Mouse (Mus musculus): Measurements from ENCODE around the gene Cdh3. TPM values are rescaled to one million over a fixed set of nuclear protein-coding genes. Genes with fewer than 3 reads are reported as not detected.

Gene Cdh3
- polyA plus RNA-seq, 1 experiment from 2014 or later, result 39.9 TPM

GRCm38 (mm10) chr8:106545149-106545548, 34.5 kb downstream of the Cdh3 start:
- WGBS, result 84% methylated on average over 2 of the region's 2 CpGs
- Histone ChIP-seq H3K4me2 (no peak overlapping the region), H3K9me3 (replicated peaks) (no peaks in the 10 kb centered on the region), H3K27me3 (replicated peaks) (no peaks in the 10 kb centered on the region), H3K36me3 (peaks cover 80% of the 10 kb centered on the region), H3K4me1 (replicated peaks) (no peaks in the 10 kb centered on the region), H3K27ac (ENCODE audit: poor library complexity, severe bottlenecking) (no peak overlapping the region), H3K4me3 (no peak overlapping the region), H3K9ac (no peak overlapping the region)
- ATAC-seq (ENCODE audit: insufficient number of reproducible peaks, low FRiP score), result no peak

GRCm38 (mm10) chr8:106546746-106547145, 36.1 kb downstream of the Cdh3 start:
- no peak overlapping the region for H3K4me3 ChIP-seq
- no peak overlapping the region for H3K9ac ChIP-seq
- peaks cover 76% of the 10 kb centered on the region for H3K36me3 ChIP-seq
- H3K27ac ChIP-seq (ENCODE audit: poor library complexity, severe bottlenecking), result no peak overlapping the region
- WGBS, result 87% methylated on average over 7 of the region's 7 CpGs
- H3K4me2 ChIP-seq, result no peak overlapping the region
- H3K27me3 ChIP-seq (replicated peaks), result no peaks in the 10 kb centered on the region
- no peaks in the 10 kb centered on the region for H3K4me1 ChIP-seq (replicated peaks)
- no peaks in the 10 kb centered on the region for H3K9me3 ChIP-seq (replicated peaks)
- ATAC-seq (ENCODE audit: insufficient number of reproducible peaks, low FRiP score), result no peak

- Histone ChIP-seq H3K27me3 (replicated peaks) (no peaks in the 10 kb centered on the region), H3K4me1 (replicated peaks) (no peaks in the 10 kb centered on the region), H3K9me3 (replicated peaks) (no peaks in the 10 kb centered on the region), H3K4me3 (no peak overlapping the region), H3K4me2 (no peak overlapping the region), H3K9ac (no peak overlapping the region), H3K27ac (ENCODE audit: poor library complexity, severe bottlenecking) (no peak overlapping the region), H3K36me3 (peaks cover 79% of the 10 kb centered on the region)
- ATAC-seq (ENCODE audit: insufficient number of reproducible peaks, low FRiP score), result no peak
- WGBS, result 83% methylated on average over 10 of the region's 10 CpGs
Measured at GRCm38 (mm10) chr8:106548366-106548936, 37.8 kb downstream of the Cdh3 start.

GRCm38 (mm10) chr8:106550906-106551305, 40.2 kb downstream of the Cdh3 start:
- Histone ChIP-seq H3K4me3 (no peak overlapping the region), H3K36me3 (peaks cover 77% of the 10 kb centered on the region), H3K27me3 (replicated peaks) (no peaks in the 10 kb centered on the region), H3K9ac (no peak overlapping the region), H3K4me2 (no peak overlapping the region), H3K4me1 (replicated peaks) (no peaks in the 10 kb centered on the region), H3K9me3 (replicated peaks) (peaks cover 5% of the 10 kb centered on the region), H3K27ac (ENCODE audit: poor library complexity, severe bottlenecking) (no peak overlapping the region)
- no peak for ATAC-seq (ENCODE audit: insufficient number of reproducible peaks, low FRiP score)
- WGBS, result 96% methylated on average over 1 of the region's 1 CpGs

- H3K9me3 ChIP-seq (replicated peaks), result peaks cover 9% of the 10 kb centered on the region
- no peaks in the 10 kb centered on the region for H3K4me1 ChIP-seq (replicated peaks)
- no peak overlapping the region for H3K27ac ChIP-seq (ENCODE audit: poor library complexity, severe bottlenecking)
- 95% methylated on average over 5 of the region's 5 CpGs for WGBS
- H3K27me3 ChIP-seq (replicated peaks), result no peaks in the 10 kb centered on the region
- no peak overlapping the region for H3K9ac ChIP-seq
- no peak overlapping the region for H3K4me2 ChIP-seq
- H3K4me3 ChIP-seq, result no peak overlapping the region
- ATAC-seq (ENCODE audit: insufficient number of reproducible peaks, low FRiP score), result no peak
- peaks cover 78% of the 10 kb centered on the region for H3K36me3 ChIP-seq
Measured at GRCm38 (mm10) chr8:106554011-106554410, 43.3 kb downstream of the Cdh3 start.

GRCm38 (mm10) chr8:106556068-106556645, 45.5 kb downstream of the Cdh3 start:
- H3K4me2 ChIP-seq, result no peak overlapping the region

GRCm38 (mm10) chr8:106559844-106560243, 49.2 kb downstream of the Cdh3 start:
- Histone ChIP-seq H3K4me2 (no peak overlapping the region), H3K4me3 (no peak overlapping the region), H3K36me3 (peaks cover 32% of the 10 kb centered on the region), H3K27me3 (replicated peaks) (no peaks in the 10 kb centered on the region), H3K9me3 (replicated peaks) (peaks cover 5% of the 10 kb centered on the region; the same call in 1 of the 2 replicates), H3K9ac (no peak overlapping the region), H3K4me1 (replicated peaks) (peaks cover 11% of the 10 kb centered on the region), H3K27ac (ENCODE audit: poor library complexity, severe bottlenecking) (no peak overlapping the region)
- ATAC-seq (ENCODE audit: insufficient number of reproducible peaks, low FRiP score), result no peak
- 49% methylated on average over 9 of the region's 9 CpGs for WGBS

More at GRCm38 (mm10) chr8:106556068-106556645, 45.5 kb downstream of the Cdh3 start:
- Histone ChIP-seq H3K27ac (ENCODE audit: poor library complexity, severe bottlenecking) (no peak overlapping the region), H3K4me1 (replicated peaks) (peaks cover 7% of the 10 kb centered on the region), H3K9me3 (replicated peaks) (peaks cover 9% of the 10 kb centered on the region), H3K9ac (no peak overlapping the region), H3K27me3 (replicated peaks) (no peaks in the 10 kb centered on the region), H3K36me3 (peaks cover 68% of the 10 kb centered on the region), H3K4me3 (no peak overlapping the region)
- WGBS, result 71% methylated on average over 6 of the region's 7 CpGs
- no peak for ATAC-seq (ENCODE audit: insufficient number of reproducible peaks, low FRiP score)

GRCm38 (mm10) chr8:106561097-106561865, 50.6 kb downstream of the Cdh3 start:
- Histone ChIP-seq H3K9me3 (replicated peaks) (peaks cover 5% of the 10 kb centered on the region; the same call in 1 of the 2 replicates), H3K27ac (ENCODE audit: poor library complexity, severe bottlenecking) (no peak overlapping the region), H3K27me3 (replicated peaks) (no peaks in the 10 kb centered on the region), H3K4me1 (replicated peaks) (peaks cover 11% of the 10 kb centered on the region), H3K9ac (no peak overlapping the region), H3K36me3 (peaks cover 21% of the 10 kb centered on the region), H3K4me2 (peak overlapping the region; percentile 35; the same call in 1 of the 2 replicates), H3K4me3 (no peak overlapping the region)
- WGBS, result 26% methylated on average over 21 of the region's 21 CpGs
- peak; percentile 69 for ATAC-seq (ENCODE audit: insufficient number of reproducible peaks, low FRiP score)

GRCm38 (mm10) chr8:106563691-106564182, 53.0 kb downstream of the Cdh3 start:
- Histone ChIP-seq H3K27me3 (replicated peaks) (no peaks in the 10 kb centered on the region), H3K9ac (no peak overlapping the region), H3K4me2 (no peak overlapping the region), H3K4me1 (replicated peaks) (peaks cover 11% of the 10 kb centered on the region), H3K36me3 (no peaks in the 10 kb centered on the region), H3K4me3 (no peak overlapping the region), H3K27ac (ENCODE audit: poor library complexity, severe bottlenecking) (no peak overlapping the region), H3K9me3 (replicated peaks) (no peaks in the 10 kb centered on the region)
- ATAC-seq (ENCODE audit: insufficient number of reproducible peaks, low FRiP score), result no peak
- 73% methylated on average over 3 of the region's 3 CpGs for WGBS

- Histone ChIP-seq H3K9ac (no peak overlapping the region), H3K9me3 (replicated peaks) (no peaks in the 10 kb centered on the region), H3K27me3 (replicated peaks) (no peaks in the 10 kb centered on the region), H3K4me3 (no peak overlapping the region), H3K36me3 (no peaks in the 10 kb centered on the region), H3K4me2 (no peak overlapping the region), H3K4me1 (replicated peaks) (no peaks in the 10 kb centered on the region), H3K27ac (ENCODE audit: poor library complexity, severe bottlenecking) (no peak overlapping the region)
- no peak for ATAC-seq (ENCODE audit: insufficient number of reproducible peaks, low FRiP score)
- WGBS, result 80% methylated on average over 7 of the region's 7 CpGs
Measured at GRCm38 (mm10) chr8:106569006-106569405, 58.3 kb downstream of the Cdh3 start.

- Histone ChIP-seq H3K27ac (ENCODE audit: poor library complexity, severe bottlenecking) (no peak overlapping the region), H3K36me3 (no peaks in the 10 kb centered on the region), H3K4me2 (no peak overlapping the region), H3K4me1 (replicated peaks) (no peaks in the 10 kb centered on the region), H3K9me3 (replicated peaks) (no peaks in the 10 kb centered on the region), H3K9ac (no peak overlapping the region), H3K4me3 (no peak overlapping the region), H3K27me3 (replicated peaks) (no peaks in the 10 kb centered on the region)
- no peak for ATAC-seq (ENCODE audit: insufficient number of reproducible peaks, low FRiP score)
- WGBS, result 82% methylated on average over 4 of the region's 4 CpGs
Measured at GRCm38 (mm10) chr8:106570386-106570785, 59.7 kb downstream of the Cdh3 start.
